In genomic region chr1:133311946-133312345, GRCm38 (mm10) we compare ENCODE assay signal across 9 mouse cellular contexts. TPM values are rescaled to one million over a fixed set of nuclear protein-coding genes. Genes with fewer than 3 reads are reported as not detected.
DNase-seq lines count a peak whose midpoint lies in the region; ATAC-seq and TF ChIP-seq lines count a peak whose summit lies in the region.
"Had no signal": no experiment of that assay in that cellular context is flagged by ENCODE, and none has a peak within 500 bp of the region (broad histone marks: within the 10 kb centered on the region; RNA-seq: fewer than 3 reads in every experiment).

No protein-coding gene starts in this region.

- no peak overlapping the region for H3K9ac ChIP-seq in stomach, embryonic 15.5 days
- no peak overlapping the region for H3K9ac ChIP-seq in stomach, postnatal 0 days (ENCODE audit: low read length)

- no peak for TF ChIP-seq CTCF in stomach, postnatal 0 days (IDR thresholded peaks at IDR 0.05; ENCODE audit: low read depth)

- no peaks in the 10 kb centered on the region for H3K27me3 ChIP-seq in stomach, embryonic 15.5 days (replicated peaks)
- H3K27me3 ChIP-seq in stomach, postnatal 0 days (ENCODE audit: control insufficient read depth, insufficient read depth, low read length): no peaks in the 10 kb centered on the region

- 27% methylated on average over 10 of the region's 10 CpGs for WGBS in stomach, embryonic 15.5 days
- 24% methylated on average over 10 of the region's 10 CpGs for WGBS in stomach, postnatal 0 days

- no peak overlapping the region for H3K4me3 ChIP-seq in stomach, embryonic 15.5 days (replicated peaks)
- no peak overlapping the region for H3K4me3 ChIP-seq in stomach, postnatal 0 days (ENCODE audit: low read depth, low read length)

- H3K4me2 ChIP-seq in stomach, embryonic 15.5 days: peak overlapping the region; percentile 25; the same call in 1 of the 2 replicates
- H3K4me2 ChIP-seq in stomach, postnatal 0 days (replicated peaks; ENCODE audit: low read depth): no peak overlapping the region

- intact Hi-C loops in left cerebral cortex, postnatal 25 days (cut with DNase I): loop anchor here (5.0 kb wide), 1 partner anchor 270 kb away; no protein-coding TSS in a partner anchor

- H3K36me3 ChIP-seq in stomach, embryonic 15.5 days: no peaks in the 10 kb centered on the region
- no peaks in the 10 kb centered on the region for H3K36me3 ChIP-seq in stomach, postnatal 0 days (ENCODE audit: control insufficient read depth, insufficient read depth, low read length)

- H3K9me3 ChIP-seq in stomach, embryonic 15.5 days: no peaks in the 10 kb centered on the region
- H3K9me3 ChIP-seq in stomach, postnatal 0 days (ENCODE audit: control insufficient read depth, low read length): no peaks in the 10 kb centered on the region

- no peak for TF ChIP-seq EP300 in stomach, postnatal 0 days (optimal IDR thresholded peaks at IDR 0.05)

- no peak overlapping the region for H3K27ac ChIP-seq in stomach, embryonic 15.5 days
- no peak overlapping the region for H3K27ac ChIP-seq in stomach, postnatal 0 days (replicated peaks)

- no peak for ATAC-seq in stomach, embryonic 15.5 days (ENCODE audit: insufficient read depth, low FRiP score, low read depth)
- ATAC-seq in stomach, postnatal 0 days (ENCODE audit: low FRiP score, low TSS enrichment): no peak
- no peak for ATAC-seq in granulocyte monocyte progenitor cell, adult 5-6 weeks (replicated peaks; ENCODE audit: poor library complexity, severe bottlenecking)

- DNase-seq in cerebellum, postnatal 14 days: peak; percentile 51 to 67
- no peak for DNase-seq in cerebellum, postnatal 25 days
- no peak for DNase-seq in stomach, postnatal 0 days (ENCODE audit: low spot score)
- DNase-seq in left cerebral cortex, postnatal 25 days (ENCODE audit: low spot score in 2 of 2): peak; percentile 62 to 96
- no peak for DNase-seq in spleen, postnatal 4 days (ENCODE audit: low spot score in 2 of 2)
- no peak for DNase-seq in thymus, postnatal 0 days (ENCODE audit: low spot score)

- H3K4me1 ChIP-seq in stomach, embryonic 15.5 days: peaks cover 8% of the 10 kb centered on the region; the same call in 1 of the 2 replicates
- no peaks in the 10 kb centered on the region for H3K4me1 ChIP-seq in stomach, postnatal 0 days (replicated peaks; ENCODE audit: control insufficient read depth, insufficient read depth)

RNA-seq across cellular contexts. Expression of gene Golt1a, which starts 2.3 kb away (rescaled TPM):
- 4.9 and 7.7 TPM in 2 replicates for polyA plus RNA-seq in stomach, embryonic 15.5 days (2015; fragmentation: Nextera tagmentation; extraction: Ambion mirVana)
- polyA plus RNA-seq in stomach, postnatal 0 days (2015; fragmentation: Nextera tagmentation; extraction: Ambion mirVana): 7.6 and 10.8 TPM in 2 replicates
- 1 to 10 TPM; 1.0 to 1.3 TPM for total RNA-seq in left cerebral cortex, postnatal 25 days (2021)
- total RNA-seq in granulocyte monocyte progenitor cell, adult 5-6 weeks (2014; fragmentation: Nextera tagmentation): not detected in 2 replicates
- total RNA-seq in granulocyte monocyte progenitor cell, adult 5-6 weeks (2017): not detected in 2 replicates
- polyA plus RNA-seq in thymus, postnatal 0 days (2015; fragmentation: Nextera tagmentation; extraction: Ambion mirVana): not detected in 2 replicates
- total RNA-seq: hematopoietic stem cell, adult 5-6 weeks had no signal

RNA-seq across cellular contexts. Expression of gene Kiss1, which starts 9.7 kb away (rescaled TPM):
- polyA plus RNA-seq in stomach, embryonic 15.5 days (2015; fragmentation: Nextera tagmentation; extraction: Ambion mirVana): not detected in 2 replicates
- not detected in 2 replicates for polyA plus RNA-seq in stomach, postnatal 0 days (2015; fragmentation: Nextera tagmentation; extraction: Ambion mirVana)
- total RNA-seq in left cerebral cortex, postnatal 25 days (2021): 1 to 10 TPM in 1 of 2 experiments, not detected in 1; 1.8 TPM
- total RNA-seq in granulocyte monocyte progenitor cell, adult 5-6 weeks (2014; fragmentation: Nextera tagmentation): not detected in 2 replicates
- not detected in 2 replicates for total RNA-seq in granulocyte monocyte progenitor cell, adult 5-6 weeks (2017)
- 0.39 TPM in 1 of 2 replicates, not detected in the other for polyA plus RNA-seq in thymus, postnatal 0 days (2015; fragmentation: Nextera tagmentation; extraction: Ambion mirVana)
- total RNA-seq: hematopoietic stem cell, adult 5-6 weeks had no signal

RNA-seq across cellular contexts. Expression of gene Ren1, which starts 38.4 kb away (rescaled TPM):
- polyA plus RNA-seq in stomach, embryonic 15.5 days (2015; fragmentation: Nextera tagmentation; extraction: Ambion mirVana): 2.6 and 2.8 TPM in 2 replicates
- polyA plus RNA-seq in stomach, postnatal 0 days (2015; fragmentation: Nextera tagmentation; extraction: Ambion mirVana): 2.9 and 6.1 TPM in 2 replicates
- not detected for total RNA-seq in left cerebral cortex, postnatal 25 days (2021)
- total RNA-seq in granulocyte monocyte progenitor cell, adult 5-6 weeks (2014; fragmentation: Nextera tagmentation): not detected in 2 replicates
- not detected in 2 replicates for total RNA-seq in granulocyte monocyte progenitor cell, adult 5-6 weeks (2017)
- polyA plus RNA-seq in thymus, postnatal 0 days (2015; fragmentation: Nextera tagmentation; extraction: Ambion mirVana): 0.59 and 0.91 TPM in 2 replicates
- total RNA-seq: hematopoietic stem cell, adult 5-6 weeks had no signal

RNA-seq across cellular contexts. Expression of gene Etnk2, which starts 51.4 kb away (rescaled TPM):
- polyA plus RNA-seq in stomach, embryonic 15.5 days (2015; fragmentation: Nextera tagmentation; extraction: Ambion mirVana): 4.0 and 6.4 TPM in 2 replicates
- 2.8 and 4.2 TPM in 2 replicates for polyA plus RNA-seq in stomach, postnatal 0 days (2015; fragmentation: Nextera tagmentation; extraction: Ambion mirVana)
- total RNA-seq in left cerebral cortex, postnatal 25 days (2021): 1 to 10 TPM; 8.0 to 8.1 TPM
- not detected in 2 replicates for total RNA-seq in granulocyte monocyte progenitor cell, adult 5-6 weeks (2014; fragmentation: Nextera tagmentation)
- not detected in 2 replicates for total RNA-seq in granulocyte monocyte progenitor cell, adult 5-6 weeks (2017)
- 0.12 and 0.27 TPM in 2 replicates for polyA plus RNA-seq in thymus, postnatal 0 days (2015; fragmentation: Nextera tagmentation; extraction: Ambion mirVana)
- total RNA-seq: hematopoietic stem cell, adult 5-6 weeks had no signal

Comparison
In these comparisons a context has a peak if more than half of its experiments do, and no peak if none do; other contexts are left out.
1. DNase-seq: peak in cerebellum, postnatal 14 days (2 of 2) and left cerebral cortex, postnatal 25 days (2 of 2); none in cerebellum, postnatal 25 days (0 of 2), stomach, postnatal 0 days (single experiment), spleen, postnatal 4 days (0 of 2) and thymus, postnatal 0 days (single experiment).